Mouse (Mus musculus) midbrain, embryonic 14.5 days (tissue): ENCODE measurements around the gene Map3k20. TPM values are rescaled to one million over a fixed set of nuclear protein-coding genes. Genes with fewer than 3 reads are reported as not detected.

Experiments used
- ATAC-seq: fragments of 200-750 bp; cut with Nextera tagmentation; 2 replicates; pipeline ENCODE4 v1.8.0; 2017; ENCODE audit warnings: moderate number of reproducible peaks, moderate library complexity; ENCODE audit not compliant: low FRiP score, low TSS enrichment
- DNase-seq: peaks from one replicate; pipeline ENCODE4 v3.0.0-alpha.2; 2015
- H3K27ac ChIP-seq: fragments of 300-500 bp; sonication (generic); replicated peaks from 2 replicates; pipeline ENCODE4 v1.5.1; 2014; ENCODE audit warnings: mild to moderate bottlenecking, low read depth, low read length, moderate library complexity
- H3K27me3 ChIP-seq: fragments of 300-500 bp; sonication (generic); 2 replicates; pipeline ENCODE4 v1.6.1; 2014; ENCODE audit warnings: low read length, control low read depth, mixed read lengths; ENCODE audit not compliant: control insufficient read depth, insufficient read depth
- H3K36me3 ChIP-seq: fragments of 300-500 bp; sonication (generic); 2 replicates; pipeline ENCODE4 v1.6.1; 2014; ENCODE audit warnings: low read length, control low read depth; ENCODE audit not compliant: control insufficient read depth, insufficient read depth
- H3K4me1 ChIP-seq: fragments of 300-500 bp; sonication (generic); 2 replicates; pipeline ENCODE4 v1.6.1; 2014; ENCODE audit warnings: mild to moderate bottlenecking, antibody characterized with exemption, low read length, control low read depth; ENCODE audit not compliant: control insufficient read depth, insufficient read depth
- H3K4me2 ChIP-seq: fragments of 300-500 bp; sonication (generic); 2 replicates; pipeline ENCODE4 v1.6.1; 2014; ENCODE audit warnings: mild to moderate bottlenecking, low read length, moderate library complexity
- H3K4me3 ChIP-seq: fragments of 300-500 bp; sonication (generic); replicated peaks from 2 replicates; pipeline ENCODE4 v1.5.1; 2014; ENCODE audit warnings: low read depth, low read length
- H3K9ac ChIP-seq: fragments of 300-500 bp; sonication (generic); replicated peaks from 2 replicates; pipeline ENCODE4 v1.6.1; 2014; ENCODE audit warnings: mild to moderate bottlenecking, low read length, moderate library complexity
- H3K9me3 ChIP-seq: fragments of 300-500 bp; sonication (generic); 2 replicates; pipeline ENCODE4 v1.6.1; 2016; ENCODE audit warnings: low read length, control low read depth, mixed read lengths; ENCODE audit not compliant: control insufficient read depth
- WGBS: fragments of 180-500 bp; shearing (Covaris S2); extraction: QIAGEN DNeasy Blood & Tissue Kit; methylation state at CpG from one replicate; pipeline ENCODE4 v1.1.7; 2014; 5-methylcytosine and 5-hydroxymethylcytosine counted together
- polyA plus RNA-seq: library from polyadenylated mRNA; unstranded; fragments of >200 nt; fragmentation: Nextera tagmentation; extraction: Ambion mirVana; gene quantifications from 2 replicates; pipeline ENCODE4 v1.2.1, GENCODE M21; 2014

Map3k20 gene
- polyA plus RNA-seq, 1 experiment from 2014 or later = 6.6 TPM

GRCm38 (mm10) chr2:72267390-72267789, 18.0 kb upstream of the Map3k20 start:
- Histone ChIP-seq H3K4me1 (no peaks in the 10 kb centered on the region), H3K27me3 (no peaks in the 10 kb centered on the region), H3K27ac (no peak overlapping the region), H3K4me2 (no peak overlapping the region), H3K9ac (no peak overlapping the region), H3K9me3 (no peaks in the 10 kb centered on the region), H3K4me3 (no peak overlapping the region), H3K36me3 (no peaks in the 10 kb centered on the region)
- ATAC-seq (no peak), DNase-seq (no peak)
- 90% methylated on average over 6 of the region's 6 CpGs for whole genome bisulfite sequencing

GRCm38 (mm10) chr2:72269651-72270341, 15.6 kb upstream of the Map3k20 start:
- no peaks in the 10 kb centered on the region for H3K36me3 ChIP-seq
- no peak for DNase-seq
- no peaks in the 10 kb centered on the region for H3K9me3 ChIP-seq
- H3K4me1 ChIP-seq = no peaks in the 10 kb centered on the region
- H3K9ac ChIP-seq = no peak overlapping the region
- no peak for ATAC-seq
- H3K27ac ChIP-seq = no peak overlapping the region
- H3K4me3 ChIP-seq = no peak overlapping the region
- 82% methylated on average over 4 of the region's 4 CpGs for WGBS
- H3K4me2 ChIP-seq = no peak overlapping the region
- no peaks in the 10 kb centered on the region for H3K27me3 ChIP-seq

- H3K4me1 ChIP-seq = no peaks in the 10 kb centered on the region
- no peaks in the 10 kb centered on the region for H3K9me3 ChIP-seq
- no peaks in the 10 kb centered on the region for H3K36me3 ChIP-seq
- DNase-seq = no peak
- H3K4me3 ChIP-seq = no peak overlapping the region
- no peak overlapping the region for H3K4me2 ChIP-seq
- ATAC-seq = no peak
- WGBS = 79% methylated on average over 4 of the region's 4 CpGs
- no peaks in the 10 kb centered on the region for H3K27me3 ChIP-seq
- no peak overlapping the region for H3K27ac ChIP-seq
- no peak overlapping the region for H3K9ac ChIP-seq
Observed at GRCm38 (mm10) chr2:72278247-72278873, 7.1 kb upstream of the Map3k20 start.

- H3K4me1 ChIP-seq = no peaks in the 10 kb centered on the region
- no peak for DNase-seq
- H3K9me3 ChIP-seq = no peaks in the 10 kb centered on the region
- no peak overlapping the region for H3K9ac ChIP-seq
- ATAC-seq = no peak
- H3K27ac ChIP-seq = no peak overlapping the region
- WGBS = 93% methylated on average over 5 of the region's 5 CpGs
- H3K27me3 ChIP-seq = no peaks in the 10 kb centered on the region
- no peak overlapping the region for H3K4me3 ChIP-seq
- no peaks in the 10 kb centered on the region for H3K36me3 ChIP-seq
- no peak overlapping the region for H3K4me2 ChIP-seq
Observed at GRCm38 (mm10) chr2:72280524-72280923, 4.9 kb upstream of the Map3k20 start.

- H3K4me3 ChIP-seq = no peak overlapping the region
- H3K4me1 ChIP-seq = no peaks in the 10 kb centered on the region
- no peak overlapping the region for H3K4me2 ChIP-seq
- DNase-seq (no peak), ATAC-seq (no peak)
- WGBS = 92% methylated on average over 14 of the region's 14 CpGs
- H3K36me3 ChIP-seq = no peaks in the 10 kb centered on the region
- H3K27ac ChIP-seq = no peak overlapping the region
- no peaks in the 10 kb centered on the region for H3K27me3 ChIP-seq
- no peak overlapping the region for H3K9ac ChIP-seq
- no peaks in the 10 kb centered on the region for H3K9me3 ChIP-seq
Observed at GRCm38 (mm10) chr2:72281971-72282370, 3.5 kb upstream of the Map3k20 start.

- no peaks in the 10 kb centered on the region for H3K36me3 ChIP-seq
- no peaks in the 10 kb centered on the region for H3K9me3 ChIP-seq
- H3K9ac ChIP-seq = no peak overlapping the region
- WGBS = 87% methylated on average over 4 of the region's 4 CpGs
- ATAC-seq = no peak
- no peaks in the 10 kb centered on the region for H3K4me1 ChIP-seq
- H3K4me3 ChIP-seq = no peak overlapping the region
- no peak overlapping the region for H3K4me2 ChIP-seq
- H3K27me3 ChIP-seq = no peaks in the 10 kb centered on the region
- DNase-seq = no peak
- no peak overlapping the region for H3K27ac ChIP-seq
Observed at GRCm38 (mm10) chr2:72282733-72283132, 2.7 kb upstream of the Map3k20 start.

GRCm38 (mm10) chr2:72284689-72285088, 748 bp upstream of the Map3k20 start:
- H3K27me3 ChIP-seq = no peaks in the 10 kb centered on the region
- H3K9ac ChIP-seq = no peak overlapping the region
- H3K4me2 ChIP-seq = no peak overlapping the region
- no peaks in the 10 kb centered on the region for H3K9me3 ChIP-seq
- no peak overlapping the region for H3K27ac ChIP-seq
- DNase-seq (no peak), ATAC-seq (no peak)
- no peaks in the 10 kb centered on the region for H3K4me1 ChIP-seq
- no peaks in the 10 kb centered on the region for H3K36me3 ChIP-seq
- H3K4me3 ChIP-seq = no peak overlapping the region
- 81% methylated on average over 7 of the region's 7 CpGs for WGBS

- no peak overlapping the region for H3K27ac ChIP-seq
- WGBS = under 1% methylated on average over 59 of the region's 60 CpGs
- no peaks in the 10 kb centered on the region for H3K9me3 ChIP-seq
- H3K4me1 ChIP-seq = no peaks in the 10 kb centered on the region
- H3K9ac ChIP-seq = peak overlapping the region; percentile 74
- DNase-seq = peak; percentile 49
- peak; percentile 46; the same call in 1 of the 2 replicates for ATAC-seq
- peak overlapping the region; percentile 78 for H3K4me3 ChIP-seq
- H3K36me3 ChIP-seq = no peaks in the 10 kb centered on the region
- H3K4me2 ChIP-seq = peak overlapping the region; percentile 99
- no peaks in the 10 kb centered on the region for H3K27me3 ChIP-seq
Observed at GRCm38 (mm10) chr2:72285888-72286661, 638 bp downstream of the Map3k20 start.
